Mouse (Mus musculus) hindlimb bud, embryonic 11.5 days (tissue): Measurements from ENCODE around the gene Kat2b.
"Not testable (repeated sequence)": the region's sequence is repeated elsewhere in the genome, so short reads cannot be mapped to it uniquely, and the experiment has no call there.

Source experiments
- DNase-seq: peaks from one replicate; pipeline ENCODE4 v3.0.0-alpha.2; 2012; ENCODE audit warnings: low read depth, low spot score; ENCODE audit errors: extremely low spot score

The Kat2b gene

GRCm38 (mm10) chr17:53568734-53569386 is 2.2 kb downstream of the Kat2b start:
- no peak for DNase-seq

- no peak for DNase-seq
These were observed 3.2 kb downstream of the Kat2b start for GRCm38 (mm10) chr17:53569829-53570228.

- no peak for DNase-seq
These were observed 3.8 kb downstream of the Kat2b start for GRCm38 (mm10) chr17:53570361-53570875.

- DNase-seq, result not testable (repeated sequence)
These were observed 4.3 kb downstream of the Kat2b start for GRCm38 (mm10) chr17:53570932-53571331.

GRCm38 (mm10) chr17:53573019-53573556 is 6.4 kb downstream of the Kat2b start:
- no peak for DNase-seq

GRCm38 (mm10) chr17:53577151-53577550 is 10.5 kb downstream of the Kat2b start:
- no peak for DNase-seq

- DNase-seq, result no peak
These were observed 11.1 kb downstream of the Kat2b start for GRCm38 (mm10) chr17:53577754-53578153.

GRCm38 (mm10) chr17:53578249-53578648 is 11.6 kb downstream of the Kat2b start:
- no peak for DNase-seq

- no peak for DNase-seq
These were observed 12.1 kb downstream of the Kat2b start for GRCm38 (mm10) chr17:53578776-53579175.

GRCm38 (mm10) chr17:53579612-53580011 is 13.0 kb downstream of the Kat2b start:
- no peak for DNase-seq

- no peak for DNase-seq
These were observed 13.6 kb downstream of the Kat2b start for GRCm38 (mm10) chr17:53580237-53580636.

GRCm38 (mm10) chr17:53582026-53582585 is 15.4 kb downstream of the Kat2b start:
- DNase-seq, result no peak

- DNase-seq, result no peak
These were observed 16.1 kb downstream of the Kat2b start for GRCm38 (mm10) chr17:53582805-53583204.

- DNase-seq, result no peak
These were observed 17.4 kb downstream of the Kat2b start for GRCm38 (mm10) chr17:53583846-53584579.

GRCm38 (mm10) chr17:53587074-53587851 is 20.6 kb downstream of the Kat2b start:
- DNase-seq, result no peak

- no peak for DNase-seq
These were observed 21.6 kb downstream of the Kat2b start for GRCm38 (mm10) chr17:53588097-53588855.

GRCm38 (mm10) chr17:53590110-53590509 is 23.4 kb downstream of the Kat2b start:
- DNase-seq, result no peak

GRCm38 (mm10) chr17:53591910-53592309 is 25.2 kb downstream of the Kat2b start:
- DNase-seq, result no peak

- no peak for DNase-seq
These were observed 27.9 kb downstream of the Kat2b start for GRCm38 (mm10) chr17:53594590-53594989.

- DNase-seq, result no peak
These were observed 28.9 kb downstream of the Kat2b start for GRCm38 (mm10) chr17:53595527-53595926.
